Mouse (Mus musculus): ENCODE measurements around the gene Map3k14. TPM values are rescaled to one million over a fixed set of nuclear protein-coding genes. Genes with fewer than 3 reads are reported as not detected.

The Map3k14 gene
- polyA plus RNA-seq, 1 experiment from 2014 or later: 3.3 TPM

DNA sequence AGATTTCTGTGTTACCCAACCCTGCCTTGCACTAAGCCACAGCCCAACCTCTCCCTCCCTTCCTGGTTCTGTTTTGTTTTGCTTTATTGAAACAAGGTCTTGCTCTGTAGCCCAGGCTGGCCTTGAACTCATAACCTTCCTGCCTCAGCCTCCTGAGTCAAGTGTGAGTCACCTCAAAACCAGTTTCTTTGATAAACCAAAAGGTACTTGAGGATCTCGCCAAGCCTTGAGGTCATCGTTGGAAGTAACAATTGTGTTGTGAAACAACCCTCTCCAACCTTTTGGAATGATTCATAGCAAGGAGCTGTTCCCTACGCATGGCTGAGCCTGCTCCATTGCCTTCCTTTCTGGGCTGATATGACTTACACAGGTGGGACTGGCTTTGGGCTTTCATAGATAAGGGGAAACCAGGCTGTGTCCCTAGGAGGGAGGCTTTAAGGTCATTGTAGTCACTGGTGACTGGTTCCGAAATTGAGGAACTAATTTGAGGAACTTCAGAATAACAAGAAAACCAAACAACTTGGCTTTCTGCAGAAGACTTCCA is 9.3 kb downstream of the Map3k14 start:
- no peak overlapping the region for H3K4me3 ChIP-seq (ENCODE audit: low read depth, low read length)
- DNase-seq (ENCODE audit: low spot score) (no peak), ATAC-seq (ENCODE audit: low FRiP score) (no peak)
- peaks cover 2% of the 10 kb centered on the region; the same call in 1 of the 2 replicates for H3K4me1 ChIP-seq (replicated peaks; ENCODE audit: control insufficient read depth, insufficient read depth, low read length)
- 88% methylated on average over 4 of the region's 4 CpGs for WGBS
- H3K27ac ChIP-seq (ENCODE audit: low read depth, low read length): no peak overlapping the region
- H3K27me3 ChIP-seq (ENCODE audit: control insufficient read depth, insufficient read depth, low read length): no peaks in the 10 kb centered on the region
- no peak overlapping the region for H3K9ac ChIP-seq (ENCODE audit: low read depth, low read length)
- H3K36me3 ChIP-seq (ENCODE audit: control insufficient read depth, insufficient read depth, low read length): no peaks in the 10 kb centered on the region
- H3K9me3 ChIP-seq (ENCODE audit: control insufficient read depth, low read length): no peaks in the 10 kb centered on the region
- no peak overlapping the region for H3K4me2 ChIP-seq (replicated peaks; ENCODE audit: low read depth, low read length)

DNA sequence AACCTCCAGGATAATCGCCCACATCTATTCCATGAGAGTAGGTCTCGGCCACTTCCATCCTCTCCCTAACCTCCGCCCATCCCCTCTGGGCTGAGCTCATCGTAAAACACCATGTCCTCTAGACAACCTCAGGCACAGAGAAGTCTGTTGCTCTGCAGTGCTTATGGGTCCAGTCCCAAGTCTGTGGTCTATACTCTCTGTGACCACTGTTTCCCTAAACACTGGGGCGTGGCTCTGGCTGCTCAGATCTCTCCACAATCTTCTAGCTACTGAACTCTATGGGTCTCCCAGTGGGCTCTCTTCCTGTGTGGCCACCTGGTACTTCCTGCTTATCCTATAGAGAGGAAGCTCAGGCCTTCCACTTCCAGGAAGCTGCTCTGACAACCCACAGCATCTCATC is 13.7 kb downstream of the Map3k14 start:
- DNase-seq (ENCODE audit: low spot score) (no peak), ATAC-seq (ENCODE audit: low FRiP score) (no peak)
- H3K4me1 ChIP-seq (replicated peaks; ENCODE audit: control insufficient read depth, insufficient read depth, low read length): no peaks in the 10 kb centered on the region
- no peak overlapping the region for H3K9ac ChIP-seq (ENCODE audit: low read depth, low read length)
- no peaks in the 10 kb centered on the region for H3K36me3 ChIP-seq (ENCODE audit: control insufficient read depth, insufficient read depth, low read length)
- H3K4me2 ChIP-seq (replicated peaks; ENCODE audit: low read depth, low read length): no peak overlapping the region
- H3K4me3 ChIP-seq (ENCODE audit: low read depth, low read length): no peak overlapping the region
- no peaks in the 10 kb centered on the region for H3K27me3 ChIP-seq (ENCODE audit: control insufficient read depth, insufficient read depth, low read length)
- WGBS: 86% methylated on average over 5 of the region's 5 CpGs
- no peaks in the 10 kb centered on the region for H3K9me3 ChIP-seq (ENCODE audit: control insufficient read depth, low read length)
- H3K27ac ChIP-seq (ENCODE audit: low read depth, low read length): no peak overlapping the region

DNA sequence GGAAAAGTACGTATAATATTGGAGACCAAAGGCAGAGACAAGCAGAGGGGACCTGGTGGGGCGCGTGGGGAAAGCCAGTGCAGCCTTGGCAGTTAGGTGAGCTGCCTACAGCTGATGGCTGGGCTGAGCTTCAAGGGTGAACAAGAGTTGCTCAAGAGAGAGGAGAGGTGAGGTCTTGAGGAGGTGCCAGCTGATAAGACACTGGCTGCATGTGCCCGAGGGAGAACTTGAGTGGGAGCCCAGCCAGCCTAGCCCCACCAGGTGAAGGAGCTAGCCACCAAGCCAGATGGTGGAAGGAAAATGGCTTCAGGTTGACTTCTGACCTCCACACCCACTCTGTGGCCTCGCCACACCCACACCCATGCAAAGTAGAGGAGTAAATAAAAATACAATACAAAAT is 14.9 kb downstream of the Map3k14 start:
- Histone ChIP-seq H3K36me3 (ENCODE audit: control insufficient read depth, insufficient read depth, low read length) (no peaks in the 10 kb centered on the region), H3K27ac (ENCODE audit: low read depth, low read length) (no peak overlapping the region), H3K9ac (ENCODE audit: low read depth, low read length) (no peak overlapping the region), H3K4me3 (ENCODE audit: low read depth, low read length) (no peak overlapping the region), H3K9me3 (ENCODE audit: control insufficient read depth, low read length) (no peaks in the 10 kb centered on the region), H3K4me1 (replicated peaks; ENCODE audit: control insufficient read depth, insufficient read depth, low read length) (no peaks in the 10 kb centered on the region), H3K4me2 (replicated peaks; ENCODE audit: low read depth, low read length) (no peak overlapping the region), H3K27me3 (ENCODE audit: control insufficient read depth, insufficient read depth, low read length) (no peaks in the 10 kb centered on the region)
- DNase-seq (ENCODE audit: low spot score): no peak
- no peak for ATAC-seq (ENCODE audit: low FRiP score)
- 96% methylated on average over 5 of the region's 5 CpGs for WGBS

DNA sequence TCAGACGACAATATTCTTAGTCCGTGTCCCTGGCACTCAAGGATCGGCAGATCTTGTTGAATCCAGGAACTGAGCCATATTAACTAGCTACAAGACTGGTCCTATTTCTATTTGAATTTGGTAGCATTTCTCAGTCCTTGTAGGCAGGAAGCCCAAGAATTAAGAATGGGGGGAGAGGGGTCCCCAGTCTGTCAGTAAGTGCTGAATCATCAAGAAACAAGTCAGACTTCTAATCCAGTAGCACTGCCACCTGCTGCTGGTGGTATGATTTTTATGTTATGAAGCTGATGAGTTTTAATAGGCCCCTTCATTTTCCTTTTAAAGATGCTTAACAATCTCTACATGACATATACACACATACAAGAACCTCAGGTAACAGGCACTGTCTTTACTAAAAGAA is 16.9 kb downstream of the Map3k14 start:
- no peak overlapping the region for H3K9ac ChIP-seq (ENCODE audit: low read depth, low read length)
- H3K27me3 ChIP-seq (ENCODE audit: control insufficient read depth, insufficient read depth, low read length): no peaks in the 10 kb centered on the region
- H3K4me1 ChIP-seq (replicated peaks; ENCODE audit: control insufficient read depth, insufficient read depth, low read length): no peaks in the 10 kb centered on the region
- no peaks in the 10 kb centered on the region for H3K36me3 ChIP-seq (ENCODE audit: control insufficient read depth, insufficient read depth, low read length)
- ATAC-seq (ENCODE audit: low FRiP score) (no peak), DNase-seq (ENCODE audit: low spot score) (no peak)
- no peak overlapping the region for H3K27ac ChIP-seq (ENCODE audit: low read depth, low read length)
- WGBS: 94% methylated on average over 3 of the region's 3 CpGs
- H3K4me2 ChIP-seq (replicated peaks; ENCODE audit: low read depth, low read length): no peak overlapping the region
- no peak overlapping the region for H3K4me3 ChIP-seq (ENCODE audit: low read depth, low read length)
- H3K9me3 ChIP-seq (ENCODE audit: control insufficient read depth, low read length): no peaks in the 10 kb centered on the region

DNA sequence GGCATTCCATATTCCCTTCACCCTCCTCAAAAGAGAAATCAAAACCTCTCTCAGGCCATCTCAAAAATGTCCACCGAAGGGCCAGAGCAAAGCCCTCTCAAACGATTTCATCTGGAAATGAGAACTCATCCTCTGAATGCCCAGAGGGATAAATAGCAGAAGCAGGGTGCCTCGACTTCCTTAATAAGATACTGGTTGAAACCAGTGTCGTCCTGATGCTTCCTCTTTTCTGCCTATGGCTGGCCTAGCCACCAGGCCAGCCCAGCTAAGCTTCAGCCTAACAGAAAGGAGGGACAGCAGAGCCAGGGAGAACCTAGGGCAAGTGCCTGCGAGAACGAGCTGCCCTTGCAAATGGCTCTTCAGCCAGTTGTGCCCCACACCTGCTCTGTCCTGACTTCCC is 17.8 kb downstream of the Map3k14 start:
- H3K27ac ChIP-seq (ENCODE audit: low read depth, low read length): no peak overlapping the region
- H3K36me3 ChIP-seq (ENCODE audit: control insufficient read depth, insufficient read depth, low read length): no peaks in the 10 kb centered on the region
- H3K9me3 ChIP-seq (ENCODE audit: control insufficient read depth, low read length): no peaks in the 10 kb centered on the region
- DNase-seq (ENCODE audit: low spot score) (no peak), ATAC-seq (ENCODE audit: low FRiP score) (no peak)
- WGBS: 76% methylated on average over 6 of the region's 6 CpGs
- H3K4me3 ChIP-seq (ENCODE audit: low read depth, low read length): no peak overlapping the region
- H3K27me3 ChIP-seq (ENCODE audit: control insufficient read depth, insufficient read depth, low read length): no peaks in the 10 kb centered on the region
- no peaks in the 10 kb centered on the region for H3K4me1 ChIP-seq (replicated peaks; ENCODE audit: control insufficient read depth, insufficient read depth, low read length)
- H3K9ac ChIP-seq (ENCODE audit: low read depth, low read length): no peak overlapping the region
- H3K4me2 ChIP-seq (replicated peaks; ENCODE audit: low read depth, low read length): no peak overlapping the region

DNA sequence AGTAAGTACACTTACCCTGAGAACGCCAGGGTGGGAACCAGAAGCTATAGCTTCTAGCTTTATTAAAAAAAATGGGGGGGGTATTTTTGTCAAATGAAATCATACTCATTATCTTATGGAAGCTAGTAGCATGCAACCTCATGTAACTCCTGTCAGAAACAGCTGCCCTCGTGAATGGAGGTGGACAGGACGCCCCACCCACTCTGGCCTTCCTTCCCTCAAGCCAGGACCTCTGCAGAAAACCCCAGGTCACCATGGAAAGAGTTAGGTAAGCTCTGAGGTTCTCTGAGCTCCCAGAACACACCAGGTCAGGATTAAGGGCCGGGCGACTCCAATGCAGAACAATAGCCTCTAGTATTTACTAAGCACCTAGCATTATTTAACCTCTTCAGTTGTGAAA is 18.4 kb downstream of the Map3k14 start:
- H3K4me2 ChIP-seq (replicated peaks; ENCODE audit: low read depth, low read length): no peak overlapping the region
- H3K4me1 ChIP-seq (replicated peaks; ENCODE audit: control insufficient read depth, insufficient read depth, low read length): no peaks in the 10 kb centered on the region
- no peaks in the 10 kb centered on the region for H3K27me3 ChIP-seq (ENCODE audit: control insufficient read depth, insufficient read depth, low read length)
- ATAC-seq (ENCODE audit: low FRiP score): no peak
- no peaks in the 10 kb centered on the region for H3K36me3 ChIP-seq (ENCODE audit: control insufficient read depth, insufficient read depth, low read length)
- H3K27ac ChIP-seq (ENCODE audit: low read depth, low read length): no peak overlapping the region
- H3K4me3 ChIP-seq (ENCODE audit: low read depth, low read length): no peak overlapping the region
- no peak overlapping the region for H3K9ac ChIP-seq (ENCODE audit: low read depth, low read length)
- H3K9me3 ChIP-seq (ENCODE audit: control insufficient read depth, low read length): no peaks in the 10 kb centered on the region
- DNase-seq (ENCODE audit: low spot score): no peak
- WGBS: 69% methylated on average over 5 of the region's 5 CpGs

DNA sequence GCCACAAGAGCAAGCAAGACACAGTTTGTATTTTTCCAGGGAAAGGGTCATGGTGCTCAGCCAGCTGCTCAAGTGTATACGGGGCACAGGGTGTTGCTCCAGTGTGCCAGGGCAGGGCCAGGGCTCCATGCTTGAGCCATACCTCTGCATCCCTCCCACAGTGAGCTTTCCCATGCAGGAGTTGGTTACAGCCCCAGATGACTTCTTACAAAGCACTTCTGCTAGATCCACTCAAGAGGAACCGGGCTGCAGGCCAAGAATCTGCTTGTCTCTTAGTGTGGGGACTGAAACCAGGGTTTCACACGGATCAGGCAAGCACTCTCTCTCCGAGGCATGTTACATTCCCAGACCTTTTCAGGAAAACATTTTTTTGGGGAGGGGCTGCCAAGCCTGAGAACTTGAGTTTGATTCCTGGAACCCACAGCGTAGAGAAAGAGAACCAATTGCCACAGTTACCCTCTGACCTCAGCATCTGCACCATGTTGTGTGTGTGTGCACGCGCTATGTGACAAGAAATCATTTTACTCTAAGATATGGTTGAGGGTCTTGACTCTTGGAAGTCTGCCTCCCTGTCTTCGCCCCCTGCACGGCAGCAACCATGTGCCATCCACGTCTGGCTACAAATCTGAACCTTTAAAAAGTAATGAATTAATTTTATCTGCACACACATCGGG is 19.6 kb downstream of the Map3k14 start:
- WGBS: 86% methylated on average over 11 of the region's 11 CpGs
- H3K4me1 ChIP-seq (replicated peaks; ENCODE audit: control insufficient read depth, insufficient read depth, low read length): no peaks in the 10 kb centered on the region
- H3K36me3 ChIP-seq (ENCODE audit: control insufficient read depth, insufficient read depth, low read length): no peaks in the 10 kb centered on the region
- H3K4me3 ChIP-seq (ENCODE audit: low read depth, low read length): no peak overlapping the region
- no peak overlapping the region for H3K9ac ChIP-seq (ENCODE audit: low read depth, low read length)
- no peak overlapping the region for H3K27ac ChIP-seq (ENCODE audit: low read depth, low read length)
- ATAC-seq (ENCODE audit: low FRiP score) (no peak), DNase-seq (ENCODE audit: low spot score) (no peak)
- no peaks in the 10 kb centered on the region for H3K27me3 ChIP-seq (ENCODE audit: control insufficient read depth, insufficient read depth, low read length)
- no peaks in the 10 kb centered on the region for H3K9me3 ChIP-seq (ENCODE audit: control insufficient read depth, low read length)
- H3K4me2 ChIP-seq (replicated peaks; ENCODE audit: low read depth, low read length): no peak overlapping the region

DNA sequence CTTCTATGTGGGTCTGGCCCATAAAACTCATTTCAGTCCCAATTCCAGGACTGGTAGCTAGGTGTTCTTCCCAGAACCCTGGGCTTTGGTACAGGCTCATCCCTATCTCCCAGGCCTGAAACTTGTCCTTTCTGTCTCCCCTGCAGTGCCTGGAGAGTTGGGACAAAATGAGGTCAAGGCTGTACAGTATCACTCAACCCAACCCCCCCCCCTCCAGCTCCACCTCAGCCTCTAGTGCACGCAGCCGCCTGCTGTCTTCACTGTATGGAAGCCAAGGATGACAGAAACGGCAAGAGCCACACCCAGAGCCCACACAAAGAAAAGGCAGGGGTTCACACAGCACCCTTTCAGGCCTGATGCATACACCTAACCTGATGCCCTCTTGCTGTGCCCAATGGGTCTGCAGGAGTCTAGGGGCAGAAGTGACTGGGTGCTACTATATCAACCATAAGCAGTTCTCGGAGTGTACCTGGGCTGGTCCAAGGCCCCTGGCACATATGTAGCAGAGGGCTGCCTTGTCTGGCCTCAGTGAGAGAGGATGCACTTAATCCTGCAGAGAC is 20.5 kb downstream of the Map3k14 start:
- no peak overlapping the region for H3K9ac ChIP-seq (ENCODE audit: low read depth, low read length)
- no peak overlapping the region for H3K4me2 ChIP-seq (replicated peaks; ENCODE audit: low read depth, low read length)
- H3K9me3 ChIP-seq (ENCODE audit: control insufficient read depth, low read length): no peaks in the 10 kb centered on the region
- ATAC-seq (ENCODE audit: low FRiP score) (no peak), DNase-seq (ENCODE audit: low spot score) (no peak)
- 77% methylated on average over 4 of the region's 4 CpGs for WGBS
- no peak overlapping the region for H3K4me3 ChIP-seq (ENCODE audit: low read depth, low read length)
- H3K36me3 ChIP-seq (ENCODE audit: control insufficient read depth, insufficient read depth, low read length): no peaks in the 10 kb centered on the region
- no peaks in the 10 kb centered on the region for H3K27me3 ChIP-seq (ENCODE audit: control insufficient read depth, insufficient read depth, low read length)
- no peaks in the 10 kb centered on the region for H3K4me1 ChIP-seq (replicated peaks; ENCODE audit: control insufficient read depth, insufficient read depth, low read length)
- H3K27ac ChIP-seq (ENCODE audit: low read depth, low read length): no peak overlapping the region

DNA sequence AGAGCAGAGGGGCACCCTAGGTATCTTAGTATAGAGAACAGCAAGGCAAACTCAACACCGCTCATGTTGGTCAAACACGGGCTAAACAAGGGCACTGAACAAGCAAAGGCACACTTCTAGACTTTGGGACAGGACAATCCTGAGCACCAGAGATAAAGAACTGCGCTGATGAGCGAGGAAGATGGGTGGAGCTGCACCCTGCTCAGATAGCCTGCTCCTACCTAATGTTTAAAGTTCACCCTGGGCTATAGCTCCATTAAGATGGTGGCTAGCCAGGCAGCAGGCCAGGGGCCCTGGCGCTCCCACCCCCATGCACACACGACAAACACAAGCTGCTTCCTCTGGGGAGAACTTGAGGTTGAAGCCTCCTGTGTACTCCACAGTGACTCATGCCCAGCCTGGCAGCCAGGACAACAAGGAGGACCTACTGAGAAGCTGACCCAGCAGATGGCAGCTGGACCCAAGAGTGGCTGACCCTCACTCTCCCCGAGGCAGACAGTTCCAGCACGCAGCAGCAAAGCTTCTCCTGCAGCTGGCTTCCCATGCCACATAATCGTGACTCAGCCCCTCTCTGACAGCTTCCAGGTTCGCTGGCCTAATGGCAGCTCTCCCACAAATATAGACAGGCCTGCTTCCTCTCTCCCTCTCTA is 21.1 kb downstream of the Map3k14 start:
- 78% methylated on average over 10 of the region's 10 CpGs for WGBS
- H3K4me1 ChIP-seq (replicated peaks; ENCODE audit: control insufficient read depth, insufficient read depth, low read length): no peaks in the 10 kb centered on the region

More for the DNA sequence above, 21.1 kb downstream of the Map3k14 start:
- H3K27me3 ChIP-seq (ENCODE audit: control insufficient read depth, insufficient read depth, low read length): no peaks in the 10 kb centered on the region
- no peak overlapping the region for H3K4me3 ChIP-seq (ENCODE audit: low read depth, low read length)
- DNase-seq (ENCODE audit: low spot score) (no peak), ATAC-seq (ENCODE audit: low FRiP score) (no peak)
- no peaks in the 10 kb centered on the region for H3K9me3 ChIP-seq (ENCODE audit: control insufficient read depth, low read length)
- H3K27ac ChIP-seq (ENCODE audit: low read depth, low read length): no peak overlapping the region
- H3K36me3 ChIP-seq (ENCODE audit: control insufficient read depth, insufficient read depth, low read length): no peaks in the 10 kb centered on the region; the same call in 1 of the 2 replicates
- no peak overlapping the region for H3K4me2 ChIP-seq (replicated peaks; ENCODE audit: low read depth, low read length)
- H3K9ac ChIP-seq (ENCODE audit: low read depth, low read length): no peak overlapping the region

All from hindbrain, embryonic 11.5 days (tissue).